Mouse (Mus musculus): Measurements from ENCODE around the gene Sass6. TPM values are rescaled to one million over a fixed set of nuclear protein-coding genes. Genes with fewer than 3 reads are reported as not detected.

Gene Sass6
- polyA plus RNA-seq, 2 experiments = 7.7 to 16.1 TPM

DNA sequence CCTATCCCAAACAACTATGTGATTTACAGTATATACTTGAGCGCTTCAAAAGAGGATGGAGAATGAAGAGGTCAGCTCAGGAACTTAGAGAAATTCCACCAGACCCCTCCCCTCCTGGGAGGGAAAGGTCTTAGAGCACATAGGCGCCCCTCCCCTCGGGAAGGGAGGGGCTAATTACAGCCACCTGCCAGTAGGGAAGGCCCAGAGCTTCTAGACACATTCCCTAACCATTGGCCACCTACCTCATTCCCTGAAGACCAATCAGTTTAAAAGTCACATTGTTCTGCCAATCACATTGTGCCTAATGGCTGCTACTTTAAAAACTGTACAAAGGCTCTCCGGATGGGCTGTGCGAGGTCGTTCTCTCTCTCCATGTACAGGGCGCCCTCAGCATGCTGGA lies 27.9 kb downstream of the Sass6 start:
- WGBS (ENCODE audit: insufficient replicate concordance) = 89% methylated on average over 7 of the region's 7 CpGs

GRCm38 (mm10) chr3:116631459-116631858 lies 36.7 kb downstream of the Sass6 start:
- Histone ChIP-seq H3K36me3 (replicated peaks; ENCODE audit: control insufficient read depth, insufficient read depth, low read depth) (peaks cover 50% of the 10 kb centered on the region), H3K27me3 (ENCODE audit: control insufficient read depth, insufficient read depth, low read length) (no peaks in the 10 kb centered on the region), H3K4me3 (ENCODE audit: insufficient read depth in 1 of 2, low read depth in 2 of 2, low read length in 2 of 2) (no peak overlapping the region), H3K4me2 (ENCODE audit: low read depth) (no peak overlapping the region), H3K9ac (replicated peaks) (no peak overlapping the region), H3K9me3 (ENCODE audit: control insufficient read depth, low read length) (no peaks in the 10 kb centered on the region), H3K4me1 (replicated peaks; ENCODE audit: control insufficient read depth in 2 of 2, insufficient read depth in 2 of 2, low read length in 1 of 2) (no peaks in the 10 kb centered on the region), H3K27ac (no peak overlapping the region)
- DNase-seq (ENCODE audit: low read depth in 3 of 3, low spot score in 3 of 3) (no peak), ATAC-seq (ENCODE audit: insufficient read depth) (no peak)
- WGBS (ENCODE audit: insufficient replicate concordance) = 85% methylated on average over 1 of the region's 1 CpGs
- no peak for TF ChIP-seq EP300 (IDR thresholded peaks at IDR 0.05; ENCODE audit: low read depth)
- TF ChIP-seq CTCF (IDR thresholded peaks at IDR 0.05; ENCODE audit: low read depth) = no peak

More for the DNA sequence above, 27.9 kb downstream of the Sass6 start:
- no peak overlapping the region for H3K27ac ChIP-seq
- no peak overlapping the region for H3K9ac ChIP-seq (replicated peaks)
- TF ChIP-seq EP300 (IDR thresholded peaks at IDR 0.05; ENCODE audit: low read depth) (no peak), CTCF (IDR thresholded peaks at IDR 0.05; ENCODE audit: low read depth) (no peak)
- H3K27me3 ChIP-seq (ENCODE audit: control insufficient read depth, insufficient read depth, low read length) = no peaks in the 10 kb centered on the region
- DNase-seq (ENCODE audit: low read depth in 3 of 3, low spot score in 3 of 3) (no peak), ATAC-seq (ENCODE audit: insufficient read depth) (no peak)
- H3K4me3 ChIP-seq (ENCODE audit: insufficient read depth in 1 of 2, low read depth in 2 of 2, low read length in 2 of 2) = no peak overlapping the region
- no peak overlapping the region for H3K4me2 ChIP-seq (ENCODE audit: low read depth)
- H3K4me1 ChIP-seq (replicated peaks; ENCODE audit: control insufficient read depth in 2 of 2, insufficient read depth in 2 of 2, low read length in 1 of 2) = peaks cover 6 to 7% of the 10 kb centered on the region in 2 experiments; a peak in 3 of 4 replicates
- H3K36me3 ChIP-seq (replicated peaks; ENCODE audit: control insufficient read depth, insufficient read depth, low read depth) = peaks cover 34% of the 10 kb centered on the region
- no peaks in the 10 kb centered on the region for H3K9me3 ChIP-seq (ENCODE audit: control insufficient read depth, low read length)

DNA sequence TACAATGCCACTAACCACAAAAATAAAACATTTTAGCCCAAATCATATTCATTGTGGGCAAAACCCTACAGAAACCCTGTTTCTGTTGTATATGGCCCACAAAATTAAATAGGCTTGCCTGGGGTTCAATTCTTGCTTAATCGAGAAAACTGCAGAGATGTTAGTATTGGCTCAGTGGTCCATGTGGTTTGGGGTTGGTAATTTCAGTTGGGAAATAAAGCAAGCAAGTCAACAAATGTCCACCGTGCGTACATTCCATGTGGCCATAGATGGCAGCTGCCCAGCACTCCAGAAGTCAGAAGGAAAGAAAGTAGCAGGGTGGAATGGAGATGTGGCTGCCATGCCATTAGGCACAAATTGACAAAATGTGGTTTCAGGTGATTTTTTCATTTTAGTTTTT lies 38.2 kb downstream of the Sass6 start:
- no peak overlapping the region for H3K4me2 ChIP-seq (ENCODE audit: low read depth)
- no peak for ATAC-seq (ENCODE audit: insufficient read depth)
- 77% methylated on average over 3 of the region's 3 CpGs for WGBS (ENCODE audit: insufficient replicate concordance)
- H3K27me3 ChIP-seq (ENCODE audit: control insufficient read depth, insufficient read depth, low read length) = no peaks in the 10 kb centered on the region
- no peaks in the 10 kb centered on the region for H3K9me3 ChIP-seq (ENCODE audit: control insufficient read depth, low read length)
- no peak overlapping the region for H3K9ac ChIP-seq (replicated peaks)
- no peak overlapping the region for H3K4me3 ChIP-seq (ENCODE audit: insufficient read depth in 1 of 2, low read depth in 2 of 2, low read length in 2 of 2)
- no peak for DNase-seq (ENCODE audit: low read depth in 3 of 3, low spot score in 3 of 3)
- TF ChIP-seq EP300 (IDR thresholded peaks at IDR 0.05; ENCODE audit: low read depth) = no peak
- no peak for TF ChIP-seq CTCF (IDR thresholded peaks at IDR 0.05; ENCODE audit: low read depth)
- no peak overlapping the region for H3K27ac ChIP-seq
- H3K4me1 ChIP-seq (replicated peaks; ENCODE audit: control insufficient read depth in 2 of 2, insufficient read depth in 2 of 2, low read length in 1 of 2) = no peaks in the 10 kb centered on the region
- peaks cover 52% of the 10 kb centered on the region for H3K36me3 ChIP-seq (replicated peaks; ENCODE audit: control insufficient read depth, insufficient read depth, low read depth)

- ATAC-seq (ENCODE audit: insufficient read depth) (no peak), DNase-seq (ENCODE audit: low read depth in 3 of 3, low spot score in 3 of 3) (no peak)
- H3K9me3 ChIP-seq (ENCODE audit: control insufficient read depth, low read length) = no peaks in the 10 kb centered on the region
- H3K4me3 ChIP-seq (ENCODE audit: insufficient read depth in 1 of 2, low read depth in 2 of 2, low read length in 2 of 2) = no peak overlapping the region
- H3K36me3 ChIP-seq (replicated peaks; ENCODE audit: control insufficient read depth, insufficient read depth, low read depth) = peaks cover 47% of the 10 kb centered on the region
- no peak overlapping the region for H3K27ac ChIP-seq
- no peaks in the 10 kb centered on the region for H3K4me1 ChIP-seq (replicated peaks; ENCODE audit: control insufficient read depth in 2 of 2, insufficient read depth in 2 of 2, low read length in 1 of 2)
- 70% methylated on average over 3 of the region's 3 CpGs for WGBS (ENCODE audit: insufficient replicate concordance)
- H3K27me3 ChIP-seq (ENCODE audit: control insufficient read depth, insufficient read depth, low read length) = no peaks in the 10 kb centered on the region
- no peak overlapping the region for H3K9ac ChIP-seq (replicated peaks)
- no peak overlapping the region for H3K4me2 ChIP-seq (ENCODE audit: low read depth)
- TF ChIP-seq EP300 (IDR thresholded peaks at IDR 0.05; ENCODE audit: low read depth) = no peak
- no peak for TF ChIP-seq CTCF (IDR thresholded peaks at IDR 0.05; ENCODE audit: low read depth)
These were observed 39.3 kb downstream of the Sass6 start for GRCm38 (mm10) chr3:116634091-116634490.

DNA sequence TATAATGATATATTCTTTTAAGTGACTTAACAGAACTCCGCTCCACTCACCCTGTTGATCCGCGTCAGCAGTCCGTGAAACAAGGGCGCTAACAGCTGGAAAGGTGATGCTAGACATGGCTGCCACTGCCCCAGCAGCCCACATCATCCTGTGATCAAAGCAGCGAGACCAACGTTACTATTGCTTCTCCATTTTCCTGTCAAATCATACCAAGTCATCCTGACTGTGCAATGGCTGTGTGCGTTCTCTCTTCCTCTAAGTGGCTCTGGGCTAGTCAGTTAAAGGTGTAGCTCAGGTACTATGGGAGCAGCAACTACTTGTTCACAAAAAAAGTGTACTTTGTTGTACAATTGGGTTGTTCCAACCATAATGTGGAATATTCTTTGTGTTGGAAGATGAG lies 40.1 kb downstream of the Sass6 start:
- no peak for DNase-seq (ENCODE audit: low read depth in 3 of 3, low spot score in 3 of 3)
- Histone ChIP-seq H3K27ac (no peak overlapping the region), H3K4me1 (replicated peaks; ENCODE audit: control insufficient read depth in 2 of 2, insufficient read depth in 2 of 2, low read length in 1 of 2) (no peaks in the 10 kb centered on the region), H3K4me2 (ENCODE audit: low read depth) (no peak overlapping the region), H3K9me3 (ENCODE audit: control insufficient read depth, low read length) (no peaks in the 10 kb centered on the region), H3K36me3 (replicated peaks; ENCODE audit: control insufficient read depth, insufficient read depth, low read depth) (peaks cover 51% of the 10 kb centered on the region), H3K4me3 (ENCODE audit: insufficient read depth in 1 of 2, low read depth in 2 of 2, low read length in 2 of 2) (no peak overlapping the region), H3K27me3 (ENCODE audit: control insufficient read depth, insufficient read depth, low read length) (no peaks in the 10 kb centered on the region), H3K9ac (replicated peaks) (no peak overlapping the region)
- WGBS (ENCODE audit: insufficient replicate concordance) = 84% methylated on average over 8 of the region's 8 CpGs
- no peak for ATAC-seq (ENCODE audit: insufficient read depth)
- TF ChIP-seq CTCF (IDR thresholded peaks at IDR 0.05; ENCODE audit: low read depth) = no peak
- no peak for TF ChIP-seq EP300 (IDR thresholded peaks at IDR 0.05; ENCODE audit: low read depth)
